Mouse (Mus musculus): ENCODE data around the gene Tll1. TPM values are rescaled to one million over a fixed set of nuclear protein-coding genes. Genes with fewer than 3 reads are reported as not detected.

The Tll1 gene
- polyA plus RNA-seq, 1 experiment from 2014 or later, result 1.0 TPM

- ATAC-seq (ENCODE audit: insufficient read depth, low FRiP score), result peak; percentile 25; the same call in 1 of the 2 replicates
- Histone ChIP-seq H3K4me2 (ENCODE audit: low read depth, low read length) (peak overlapping the region; percentile 100), H3K36me3 (ENCODE audit: control insufficient read depth, insufficient read depth, low read length) (no peaks in the 10 kb centered on the region), H3K27me3 (ENCODE audit: control insufficient read depth, insufficient read depth, low read length) (peaks cover 12% of the 10 kb centered on the region), H3K9me3 (replicated peaks; ENCODE audit: control insufficient read depth, low read length) (no peaks in the 10 kb centered on the region), H3K27ac (ENCODE audit: low read length) (no peak overlapping the region), H3K4me1 (ENCODE audit: control insufficient read depth, insufficient read depth, low read length) (peaks cover 16% of the 10 kb centered on the region), H3K4me3 (replicated peaks; ENCODE audit: low read length) (peak overlapping the region; percentile 65), H3K9ac (ENCODE audit: low read length) (peak overlapping the region; percentile 68)
- 1% methylated on average over 19 of the region's 19 CpGs for WGBS
Measured at GRCm38 (mm10) chr8:64204801-64205311, 1.2 kb downstream of the Tll1 start.

- Histone ChIP-seq H3K4me2 (ENCODE audit: low read depth, low read length) (peak overlapping the region; percentile 100), H3K36me3 (ENCODE audit: control insufficient read depth, insufficient read depth, low read length) (no peaks in the 10 kb centered on the region), H3K27ac (ENCODE audit: low read length) (no peak overlapping the region), H3K9ac (ENCODE audit: low read length) (no peak overlapping the region), H3K4me1 (ENCODE audit: control insufficient read depth, insufficient read depth, low read length) (peaks cover 16% of the 10 kb centered on the region), H3K27me3 (ENCODE audit: control insufficient read depth, insufficient read depth, low read length) (peaks cover 12% of the 10 kb centered on the region), H3K9me3 (replicated peaks; ENCODE audit: control insufficient read depth, low read length) (no peaks in the 10 kb centered on the region), H3K4me3 (replicated peaks; ENCODE audit: low read length) (peak overlapping the region; percentile 65)
- WGBS, result 3% methylated on average over 19 of the region's 19 CpGs
- peak; percentile 68 for ATAC-seq (ENCODE audit: insufficient read depth, low FRiP score)
Measured at GRCm38 (mm10) chr8:64204167-64204566, 1.9 kb downstream of the Tll1 start.

GRCm38 (mm10) chr8:64198326-64198725 lies 7.7 kb downstream of the Tll1 start:
- 82% methylated on average over 2 of the region's 2 CpGs for WGBS
- H3K27ac ChIP-seq (ENCODE audit: low read length), result no peak overlapping the region
- H3K36me3 ChIP-seq (ENCODE audit: control insufficient read depth, insufficient read depth, low read length), result no peaks in the 10 kb centered on the region
- H3K9ac ChIP-seq (ENCODE audit: low read length), result no peak overlapping the region
- no peaks in the 10 kb centered on the region for H3K27me3 ChIP-seq (ENCODE audit: control insufficient read depth, insufficient read depth, low read length)
- no peak overlapping the region for H3K4me2 ChIP-seq (ENCODE audit: low read depth, low read length)
- no peaks in the 10 kb centered on the region for H3K4me1 ChIP-seq (ENCODE audit: control insufficient read depth, insufficient read depth, low read length)
- H3K4me3 ChIP-seq (replicated peaks; ENCODE audit: low read length), result no peak overlapping the region
- H3K9me3 ChIP-seq (replicated peaks; ENCODE audit: control insufficient read depth, low read length), result no peaks in the 10 kb centered on the region
- no peak for ATAC-seq (ENCODE audit: insufficient read depth, low FRiP score)

GRCm38 (mm10) chr8:64193421-64193820 lies 12.7 kb downstream of the Tll1 start:
- no peak for ATAC-seq (ENCODE audit: insufficient read depth, low FRiP score)
- Histone ChIP-seq H3K4me1 (ENCODE audit: control insufficient read depth, insufficient read depth, low read length) (no peaks in the 10 kb centered on the region), H3K4me2 (ENCODE audit: low read depth, low read length) (no peak overlapping the region), H3K36me3 (ENCODE audit: control insufficient read depth, insufficient read depth, low read length) (no peaks in the 10 kb centered on the region), H3K9me3 (replicated peaks; ENCODE audit: control insufficient read depth, low read length) (no peaks in the 10 kb centered on the region), H3K9ac (ENCODE audit: low read length) (no peak overlapping the region), H3K27ac (ENCODE audit: low read length) (no peak overlapping the region), H3K27me3 (ENCODE audit: control insufficient read depth, insufficient read depth, low read length) (no peaks in the 10 kb centered on the region), H3K4me3 (replicated peaks; ENCODE audit: low read length) (no peak overlapping the region)
- WGBS, result 67% methylated on average over 2 of the region's 2 CpGs

- no peak for ATAC-seq (ENCODE audit: insufficient read depth, low FRiP score)
- no peaks in the 10 kb centered on the region for H3K4me1 ChIP-seq (ENCODE audit: control insufficient read depth, insufficient read depth, low read length)
- no peak overlapping the region for H3K27ac ChIP-seq (ENCODE audit: low read length)
- no peak overlapping the region for H3K4me3 ChIP-seq (replicated peaks; ENCODE audit: low read length)
- 76% methylated on average over 2 of the region's 2 CpGs for WGBS
- H3K36me3 ChIP-seq (ENCODE audit: control insufficient read depth, insufficient read depth, low read length), result no peaks in the 10 kb centered on the region
- H3K27me3 ChIP-seq (ENCODE audit: control insufficient read depth, insufficient read depth, low read length), result no peaks in the 10 kb centered on the region
- H3K4me2 ChIP-seq (ENCODE audit: low read depth, low read length), result no peak overlapping the region
- no peak overlapping the region for H3K9ac ChIP-seq (ENCODE audit: low read length)
- no peaks in the 10 kb centered on the region for H3K9me3 ChIP-seq (replicated peaks; ENCODE audit: control insufficient read depth, low read length)
Measured at GRCm38 (mm10) chr8:64187881-64188280, 18.2 kb downstream of the Tll1 start.

- no peak overlapping the region for H3K4me3 ChIP-seq (replicated peaks; ENCODE audit: low read length)
- no peak for ATAC-seq (ENCODE audit: insufficient read depth, low FRiP score)
- H3K4me1 ChIP-seq (ENCODE audit: control insufficient read depth, insufficient read depth, low read length), result no peaks in the 10 kb centered on the region
- H3K36me3 ChIP-seq (ENCODE audit: control insufficient read depth, insufficient read depth, low read length), result no peaks in the 10 kb centered on the region
- no peaks in the 10 kb centered on the region for H3K9me3 ChIP-seq (replicated peaks; ENCODE audit: control insufficient read depth, low read length)
- no peak overlapping the region for H3K4me2 ChIP-seq (ENCODE audit: low read depth, low read length)
- H3K9ac ChIP-seq (ENCODE audit: low read length), result no peak overlapping the region
- H3K27ac ChIP-seq (ENCODE audit: low read length), result no peak overlapping the region
- no peaks in the 10 kb centered on the region for H3K27me3 ChIP-seq (ENCODE audit: control insufficient read depth, insufficient read depth, low read length)
- WGBS, result 74% methylated on average over 2 of the region's 2 CpGs
Measured at GRCm38 (mm10) chr8:64176931-64177330, 29.1 kb downstream of the Tll1 start.

GRCm38 (mm10) chr8:64174916-64175315 lies 31.2 kb downstream of the Tll1 start:
- H3K9me3 ChIP-seq (replicated peaks; ENCODE audit: control insufficient read depth, low read length), result no peaks in the 10 kb centered on the region
- H3K4me3 ChIP-seq (replicated peaks; ENCODE audit: low read length), result no peak overlapping the region
- whole genome bisulfite sequencing, result 71% methylated on average over 3 of the region's 3 CpGs
- H3K9ac ChIP-seq (ENCODE audit: low read length), result no peak overlapping the region
- no peak for ATAC-seq (ENCODE audit: insufficient read depth, low FRiP score)
- no peak overlapping the region for H3K4me2 ChIP-seq (ENCODE audit: low read depth, low read length)
- H3K36me3 ChIP-seq (ENCODE audit: control insufficient read depth, insufficient read depth, low read length), result no peaks in the 10 kb centered on the region
- no peaks in the 10 kb centered on the region for H3K27me3 ChIP-seq (ENCODE audit: control insufficient read depth, insufficient read depth, low read length)
- H3K27ac ChIP-seq (ENCODE audit: low read length), result no peak overlapping the region
- H3K4me1 ChIP-seq (ENCODE audit: control insufficient read depth, insufficient read depth, low read length), result no peaks in the 10 kb centered on the region

- Histone ChIP-seq H3K4me3 (replicated peaks; ENCODE audit: low read length) (no peak overlapping the region), H3K9ac (ENCODE audit: low read length) (no peak overlapping the region), H3K36me3 (ENCODE audit: control insufficient read depth, insufficient read depth, low read length) (no peaks in the 10 kb centered on the region), H3K27ac (ENCODE audit: low read length) (no peak overlapping the region), H3K4me1 (ENCODE audit: control insufficient read depth, insufficient read depth, low read length) (no peaks in the 10 kb centered on the region), H3K27me3 (ENCODE audit: control insufficient read depth, insufficient read depth, low read length) (no peaks in the 10 kb centered on the region), H3K4me2 (ENCODE audit: low read depth, low read length) (no peak overlapping the region), H3K9me3 (replicated peaks; ENCODE audit: control insufficient read depth, low read length) (no peaks in the 10 kb centered on the region)
- 65% methylated on average over 2 of the region's 2 CpGs for WGBS
- ATAC-seq (ENCODE audit: insufficient read depth, low FRiP score), result no peak
Measured at GRCm38 (mm10) chr8:64173759-64174158, 32.3 kb downstream of the Tll1 start.

GRCm38 (mm10) chr8:64152899-64153891 lies 52.9 kb downstream of the Tll1 start:
- Histone ChIP-seq H3K27me3 (ENCODE audit: control insufficient read depth, insufficient read depth, low read length) (no peaks in the 10 kb centered on the region), H3K27ac (ENCODE audit: low read length) (no peak overlapping the region), H3K4me3 (replicated peaks; ENCODE audit: low read length) (no peak overlapping the region), H3K9ac (ENCODE audit: low read length) (no peak overlapping the region), H3K4me2 (ENCODE audit: low read depth, low read length) (no peak overlapping the region), H3K9me3 (replicated peaks; ENCODE audit: control insufficient read depth, low read length) (no peaks in the 10 kb centered on the region), H3K36me3 (ENCODE audit: control insufficient read depth, insufficient read depth, low read length) (no peaks in the 10 kb centered on the region), H3K4me1 (ENCODE audit: control insufficient read depth, insufficient read depth, low read length) (no peaks in the 10 kb centered on the region)
- WGBS, result 61% methylated on average over 9 of the region's 9 CpGs
- no peak for ATAC-seq (ENCODE audit: insufficient read depth, low FRiP score)

Measured in stomach, embryonic 16.5 days (tissue).